Mouse (Mus musculus) olfactory bulb, adult 2 months (tissue): ENCODE measurements around the gene Ina.

Experiments
- CTCF ChIP-seq: fragments of 200-500 bp; IDR thresholded peaks from 2 replicates; pipeline ENCODE4 v1.5.1; 2012; ENCODE audit warnings: low read depth, mild to moderate bottlenecking, low read length, moderate library complexity; ENCODE audit not compliant: insufficient read depth
- POLR2A ChIP-seq: fragments of 200-500 bp; IDR thresholded peaks from 2 replicates; pipeline ENCODE4 v1.6.1; 2012; ENCODE audit warnings: mild to moderate bottlenecking, low read depth, low read length, moderate library complexity; ENCODE audit not compliant: insufficient read depth

DNA sequence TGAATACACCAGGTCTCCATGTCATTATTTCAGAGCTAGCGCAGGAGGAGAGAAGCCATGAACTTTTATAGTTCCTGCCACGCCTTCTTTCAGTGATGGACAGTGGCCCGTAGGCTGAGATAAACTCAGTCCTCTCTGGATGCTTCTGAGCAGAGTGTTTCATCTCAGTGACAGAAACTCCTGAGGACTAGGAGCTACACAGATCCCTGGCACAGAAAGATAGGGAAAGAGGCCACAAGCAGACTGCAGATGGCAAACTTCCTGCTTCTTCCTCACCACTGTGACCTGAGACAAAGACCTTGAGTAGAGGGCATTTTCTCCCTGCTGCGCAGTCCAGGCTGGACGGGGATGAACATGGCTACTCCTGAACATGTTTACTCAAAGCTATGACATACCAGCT is 45.7 kb upstream of the Ina start:
- no peak for TF ChIP-seq POLR2A
- TF ChIP-seq CTCF = no peak
